Mouse (Mus musculus) neural tube, embryonic 12.5 days (tissue): Measurements from ENCODE around the gene Prkn. TPM values are rescaled to one million over a fixed set of nuclear protein-coding genes. Genes with fewer than 3 reads are reported as not detected.

Source experiments
- ATAC-seq: fragments of 200-750 bp; cut with Nextera tagmentation; 2 replicates; pipeline ENCODE4 v1.8.0; 2017; ENCODE audit warnings: low read depth, mild to moderate bottlenecking, moderate TSS enrichment, moderate library complexity; ENCODE audit not compliant: low FRiP score
- H3K27ac ChIP-seq: fragments of 300-500 bp; sonication (generic); 2 replicates; pipeline ENCODE4 v1.5.1; 2016
- H3K27me3 ChIP-seq: fragments of 300-500 bp; sonication (generic); replicated peaks from 2 replicates; pipeline ENCODE4 v1.6.1; 2016; ENCODE audit warnings: mild to moderate bottlenecking
- H3K36me3 ChIP-seq: fragments of 300-500 bp; sonication (generic); 2 replicates; pipeline ENCODE4 v1.6.1; 2016; ENCODE audit warnings: mild to moderate bottlenecking
- H3K4me1 ChIP-seq: fragments of 300-500 bp; sonication (generic); 2 replicates; pipeline ENCODE4 v1.6.1; 2016
- H3K4me2 ChIP-seq: fragments of 300-500 bp; sonication (generic); replicated peaks from 2 replicates; pipeline ENCODE4 v1.6.1; 2016; ENCODE audit warnings: mild to moderate bottlenecking
- H3K4me3 ChIP-seq: fragments of 300-500 bp; sonication (generic); 2 replicates; pipeline ENCODE4 v1.5.1; 2016
- H3K9ac ChIP-seq: fragments of 300-500 bp; sonication (generic); 2 replicates; pipeline ENCODE4 v1.6.1; 2016; ENCODE audit warnings: mild to moderate bottlenecking
- H3K9me3 ChIP-seq: fragments of 300-500 bp; sonication (generic); 2 replicates; pipeline ENCODE4 v1.6.1; 2016; ENCODE audit warnings: mild to moderate bottlenecking
- WGBS: fragments of 180-500 bp; shearing (Covaris S2); methylation state at CpG from one replicate; pipeline ENCODE4 v1.1.7; 2016; 5-methylcytosine and 5-hydroxymethylcytosine counted together
- polyA plus RNA-seq: library from polyadenylated mRNA; unstranded; fragments of >200 nt; fragmentation: Nextera tagmentation; extraction: Ambion mirVana; gene quantifications from 2 replicates; pipeline ENCODE4 v1.2.1, GENCODE M21; 2016

The Prkn gene
- polyA plus RNA-seq, 1 experiment from 2014 or later, result 2.0 TPM

DNA sequence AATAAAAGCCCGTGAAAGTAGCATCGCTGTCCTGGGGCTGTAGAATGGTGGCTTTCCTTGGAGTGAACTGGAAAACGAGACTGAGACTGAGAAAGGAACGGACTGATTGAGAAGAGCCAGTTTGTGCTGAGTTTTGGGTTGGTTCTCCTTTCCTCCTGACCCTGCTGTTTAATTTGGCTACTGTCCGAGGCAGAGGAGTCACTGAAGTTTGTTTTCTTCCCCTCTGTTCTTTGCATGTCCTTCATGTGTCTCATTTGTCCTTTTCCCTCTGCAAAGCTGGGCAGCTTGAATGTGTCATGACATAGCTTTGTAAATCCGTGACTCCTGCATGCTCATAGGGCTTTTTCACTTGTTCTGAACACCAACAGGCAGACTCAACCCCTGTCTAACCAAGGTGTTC lies 249.2 kb downstream of the Prkn start:
- no peak for ATAC-seq
- H3K4me2 ChIP-seq, result no peak overlapping the region
- H3K4me3 ChIP-seq, result no peak overlapping the region
- WGBS, result 84% methylated on average over 6 of the region's 6 CpGs
- peaks cover 4% of the 10 kb centered on the region; the same call in 1 of the 2 replicates for H3K4me1 ChIP-seq
- no peak overlapping the region for H3K9ac ChIP-seq
- H3K27ac ChIP-seq, result no peak overlapping the region
- H3K27me3 ChIP-seq, result no peaks in the 10 kb centered on the region
- no peaks in the 10 kb centered on the region for H3K9me3 ChIP-seq
- H3K36me3 ChIP-seq, result no peaks in the 10 kb centered on the region

DNA sequence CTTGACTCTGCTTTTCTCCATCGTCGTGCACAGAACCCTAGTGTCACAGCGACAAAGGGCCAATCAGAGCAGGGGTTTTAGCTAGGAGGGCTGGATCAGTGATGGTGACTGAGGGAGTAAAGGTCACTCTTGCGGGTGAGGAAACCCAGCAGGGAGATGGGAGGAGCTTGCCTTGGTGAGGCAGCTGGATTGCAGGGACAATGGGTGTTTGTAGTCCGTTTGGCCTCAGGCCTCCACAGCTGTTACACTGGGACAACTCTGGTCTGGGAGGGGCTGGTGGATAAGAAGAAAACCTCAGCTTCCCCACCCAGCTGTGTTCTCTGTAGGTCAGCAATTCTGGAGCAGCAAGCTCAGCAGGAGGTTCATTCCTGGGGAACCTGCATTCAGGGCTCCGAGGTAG lies 252.7 kb downstream of the Prkn start:
- ATAC-seq, result no peak
- Histone ChIP-seq H3K4me2 (no peak overlapping the region), H3K36me3 (no peaks in the 10 kb centered on the region), H3K9me3 (peaks cover 3% of the 10 kb centered on the region; the same call in 1 of the 2 replicates), H3K27ac (no peak overlapping the region), H3K9ac (no peak overlapping the region), H3K27me3 (no peaks in the 10 kb centered on the region), H3K4me3 (no peak overlapping the region), H3K4me1 (peaks cover 2% of the 10 kb centered on the region; the same call in 1 of the 2 replicates)
- WGBS, result 19% methylated on average over 6 of the region's 6 CpGs

DNA sequence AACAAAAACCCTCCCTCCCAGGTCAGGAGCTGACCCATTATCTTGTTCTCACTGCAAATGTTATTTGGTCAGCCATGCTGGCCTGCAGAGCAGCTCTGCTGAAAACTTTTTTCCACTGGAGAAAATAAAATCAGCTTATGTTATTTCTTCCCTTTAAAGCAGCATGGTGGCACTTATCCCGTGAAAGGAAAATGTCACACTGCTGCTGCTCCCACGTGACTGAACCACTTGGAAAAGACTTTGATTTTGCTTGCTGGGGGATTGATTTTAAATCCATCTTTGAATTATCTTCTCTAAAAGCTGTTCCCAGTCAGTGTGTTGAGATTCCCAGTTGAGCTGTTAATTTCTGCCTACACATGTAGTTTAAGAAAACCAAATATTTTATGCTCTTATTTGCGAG lies 253.1 kb downstream of the Prkn start:
- Histone ChIP-seq H3K4me2 (no peak overlapping the region), H3K9ac (no peak overlapping the region), H3K9me3 (peaks cover 3% of the 10 kb centered on the region; the same call in 1 of the 2 replicates), H3K27me3 (no peaks in the 10 kb centered on the region), H3K4me1 (no peaks in the 10 kb centered on the region; the same call in 1 of the 2 replicates), H3K4me3 (no peak overlapping the region), H3K36me3 (no peaks in the 10 kb centered on the region), H3K27ac (no peak overlapping the region)
- no peak for ATAC-seq
- WGBS, result 47% methylated on average over 3 of the region's 3 CpGs

DNA sequence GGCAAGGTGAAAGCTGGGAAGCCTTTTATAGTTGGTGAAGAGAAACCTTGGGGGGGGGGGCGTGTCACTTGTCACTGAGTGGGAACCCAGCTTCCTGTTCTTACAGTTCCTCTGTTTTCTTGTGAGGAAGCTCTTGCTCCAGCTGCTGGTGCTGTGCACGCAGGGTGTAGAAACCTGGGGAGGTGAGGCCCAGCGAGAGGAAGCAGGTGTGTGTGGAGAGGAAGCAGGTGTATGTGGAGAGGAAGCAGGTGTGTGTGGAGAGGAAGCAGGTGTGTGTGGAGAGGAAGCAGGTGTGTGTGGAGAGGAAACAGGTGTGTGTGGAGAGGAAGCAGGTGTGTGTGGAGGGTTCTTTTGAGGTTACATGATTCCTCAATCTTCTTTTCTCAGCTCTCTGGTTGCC lies 266.8 kb downstream of the Prkn start:
- Histone ChIP-seq H3K9me3 (no peaks in the 10 kb centered on the region), H3K27me3 (no peaks in the 10 kb centered on the region), H3K4me1 (no peaks in the 10 kb centered on the region), H3K4me3 (no peak overlapping the region), H3K36me3 (no peaks in the 10 kb centered on the region), H3K9ac (no peak overlapping the region), H3K4me2 (no peak overlapping the region), H3K27ac (no peak overlapping the region)
- no peak for ATAC-seq
- 90% methylated on average over 3 of the region's 3 CpGs for WGBS

DNA sequence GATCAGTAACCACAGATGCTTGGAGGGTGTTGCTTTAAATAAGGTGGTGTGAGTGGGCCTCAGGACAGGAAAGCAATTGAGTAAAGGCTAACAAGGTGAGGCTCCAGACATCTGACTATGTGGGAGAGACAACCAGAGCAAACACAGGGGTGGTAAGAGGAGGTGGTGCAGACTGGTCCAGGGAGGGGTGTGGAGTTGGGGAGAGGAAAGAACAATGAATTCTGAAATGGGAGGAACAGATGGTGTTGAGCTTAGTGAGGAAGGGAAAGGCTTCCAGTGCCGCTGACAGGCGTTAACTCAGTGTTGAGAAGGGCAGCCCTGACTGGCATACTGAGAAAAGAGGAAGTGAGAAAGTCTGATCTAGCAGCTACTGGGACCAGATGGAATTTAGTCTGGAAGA lies 267.7 kb downstream of the Prkn start:
- no peak overlapping the region for H3K9ac ChIP-seq
- H3K4me1 ChIP-seq, result no peaks in the 10 kb centered on the region
- no peak overlapping the region for H3K27ac ChIP-seq
- H3K27me3 ChIP-seq, result no peaks in the 10 kb centered on the region
- ATAC-seq, result no peak
- 49% methylated on average over 2 of the region's 2 CpGs for WGBS
- no peak overlapping the region for H3K4me3 ChIP-seq
- no peaks in the 10 kb centered on the region for H3K36me3 ChIP-seq
- H3K9me3 ChIP-seq, result no peaks in the 10 kb centered on the region
- H3K4me2 ChIP-seq, result no peak overlapping the region

DNA sequence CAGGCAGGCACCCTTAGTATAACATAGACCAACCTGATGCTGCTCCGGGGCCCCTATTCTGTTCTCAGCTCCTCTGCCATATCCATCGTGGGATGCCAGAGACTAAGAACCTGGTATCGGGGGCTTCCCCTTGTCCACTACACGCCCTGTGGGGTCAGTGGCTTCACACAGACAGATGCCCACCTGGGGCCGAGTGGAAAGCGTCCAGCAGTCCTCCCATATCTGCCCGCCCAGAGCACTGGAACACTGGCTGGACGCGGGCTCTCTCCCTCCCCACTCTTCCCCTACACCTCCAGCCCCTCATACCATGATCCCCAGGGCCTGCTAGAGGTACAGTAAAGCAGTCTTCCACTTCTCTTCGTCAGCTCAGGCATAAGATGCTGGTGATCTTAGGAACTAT lies 277.3 kb downstream of the Prkn start:
- 85% methylated on average over 10 of the region's 10 CpGs for WGBS

DNA sequence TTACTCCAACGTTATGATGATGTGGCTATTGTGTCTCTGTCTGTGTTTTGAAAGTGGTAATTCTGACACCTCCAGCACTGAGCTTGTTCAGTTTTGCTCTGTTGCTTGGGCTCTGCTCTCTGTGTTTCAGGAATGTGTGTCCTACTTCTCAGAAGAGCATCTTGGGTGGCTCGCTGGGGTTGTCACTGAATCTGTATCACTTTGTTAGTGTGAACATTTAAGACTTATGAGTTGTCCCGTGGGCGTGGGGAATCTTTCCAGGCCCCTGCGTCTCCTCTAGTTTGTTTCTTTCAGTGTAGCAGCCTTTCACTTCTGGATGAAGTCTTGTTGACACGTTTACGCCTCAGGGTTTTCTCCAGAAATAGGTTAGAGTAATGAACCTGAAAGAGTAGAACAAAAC lies 283.9 kb downstream of the Prkn start:
- Histone ChIP-seq H3K9me3 (no peaks in the 10 kb centered on the region), H3K27me3 (no peaks in the 10 kb centered on the region), H3K4me2 (no peak overlapping the region), H3K27ac (no peak overlapping the region), H3K4me1 (no peaks in the 10 kb centered on the region), H3K9ac (no peak overlapping the region), H3K36me3 (no peaks in the 10 kb centered on the region), H3K4me3 (no peak overlapping the region)
- WGBS, result 73% methylated on average over 7 of the region's 7 CpGs
- ATAC-seq, result no peak

More for the DNA sequence above, 277.3 kb downstream of the Prkn start:
- no peak for ATAC-seq
- Histone ChIP-seq H3K9ac (no peak overlapping the region), H3K4me2 (no peak overlapping the region), H3K27me3 (no peaks in the 10 kb centered on the region), H3K4me1 (no peaks in the 10 kb centered on the region), H3K27ac (no peak overlapping the region), H3K4me3 (no peak overlapping the region), H3K9me3 (no peaks in the 10 kb centered on the region), H3K36me3 (no peaks in the 10 kb centered on the region)

DNA sequence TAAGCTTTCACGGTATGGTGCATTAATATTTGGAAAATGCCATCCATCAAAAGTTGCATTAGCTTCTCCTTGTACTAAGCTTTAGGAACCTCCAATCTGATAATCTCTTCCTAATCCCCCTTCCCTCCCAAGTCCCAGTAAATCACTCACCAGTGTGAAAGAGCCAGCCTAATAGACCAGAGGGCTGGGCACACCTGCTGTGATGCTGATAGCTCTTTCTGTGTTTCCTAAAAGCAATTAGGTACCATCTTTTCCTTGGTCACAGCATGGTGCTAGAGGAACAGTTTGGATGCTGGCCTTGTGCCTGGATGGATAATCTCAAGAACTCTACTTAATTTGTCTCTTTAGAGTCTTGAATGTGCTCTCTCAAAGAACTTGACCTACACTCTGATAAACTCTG lies 287.0 kb downstream of the Prkn start:
- no peak overlapping the region for H3K4me2 ChIP-seq
- no peaks in the 10 kb centered on the region for H3K27me3 ChIP-seq
- H3K36me3 ChIP-seq, result no peaks in the 10 kb centered on the region
- H3K4me3 ChIP-seq, result no peak overlapping the region
- H3K9me3 ChIP-seq, result no peaks in the 10 kb centered on the region
- WGBS, result 60% methylated on average over 1 of the region's 1 CpGs
- H3K4me1 ChIP-seq, result no peaks in the 10 kb centered on the region
- H3K9ac ChIP-seq, result no peak overlapping the region
- ATAC-seq, result no peak
- H3K27ac ChIP-seq, result no peak overlapping the region

DNA sequence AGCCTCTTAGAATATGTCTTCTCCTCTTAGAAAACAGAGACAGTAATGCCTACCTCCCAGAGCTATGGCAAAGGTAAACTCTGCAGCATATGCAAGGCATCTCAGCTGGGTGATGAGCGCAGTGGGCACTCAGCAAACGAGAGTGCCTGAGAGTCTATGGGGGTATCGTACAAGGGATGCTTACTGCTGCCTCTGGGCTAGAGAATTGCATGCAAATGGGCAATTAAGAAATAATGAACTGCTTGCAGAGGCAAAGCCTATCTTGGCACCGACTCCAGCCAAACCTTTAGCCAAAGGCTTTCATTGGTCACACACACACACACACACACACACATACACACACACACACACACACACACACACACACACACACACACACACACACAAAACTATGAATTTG lies 290.7 kb downstream of the Prkn start:
- H3K4me3 ChIP-seq, result no peak overlapping the region
- WGBS, result 47% methylated on average over 4 of the region's 4 CpGs
- no peak overlapping the region for H3K4me2 ChIP-seq
- H3K9me3 ChIP-seq, result no peaks in the 10 kb centered on the region
- no peak overlapping the region for H3K27ac ChIP-seq
- H3K27me3 ChIP-seq, result no peaks in the 10 kb centered on the region
- no peak for ATAC-seq
- H3K9ac ChIP-seq, result no peak overlapping the region
- no peaks in the 10 kb centered on the region for H3K4me1 ChIP-seq
- H3K36me3 ChIP-seq, result no peaks in the 10 kb centered on the region

DNA sequence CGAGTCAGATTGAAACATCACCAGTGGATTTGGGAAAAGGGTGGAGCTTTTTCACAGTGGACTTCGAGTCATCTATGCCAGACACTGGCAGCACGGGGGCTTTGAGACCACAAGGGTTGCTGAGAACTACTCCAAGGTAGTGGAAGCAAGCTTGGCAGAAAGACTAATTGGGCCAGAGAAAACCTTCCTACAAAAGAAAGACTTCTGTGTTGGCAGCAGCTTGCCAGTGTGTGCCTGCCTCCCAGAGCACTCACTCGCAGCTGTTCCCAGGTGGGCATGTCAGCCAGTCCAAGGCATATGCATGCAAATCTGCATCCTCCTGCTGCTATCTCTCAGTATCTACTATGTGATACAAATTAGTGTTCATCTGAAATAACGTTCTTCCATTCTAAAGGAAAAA lies 302.1 kb downstream of the Prkn start:
- no peaks in the 10 kb centered on the region for H3K36me3 ChIP-seq
- H3K4me3 ChIP-seq, result no peak overlapping the region
- no peak for ATAC-seq
- no peak overlapping the region for H3K9ac ChIP-seq
- H3K27ac ChIP-seq, result no peak overlapping the region
- H3K4me2 ChIP-seq, result no peak overlapping the region
- WGBS, result 83% methylated on average over 5 of the region's 5 CpGs
- no peaks in the 10 kb centered on the region for H3K4me1 ChIP-seq
- no peaks in the 10 kb centered on the region for H3K27me3 ChIP-seq
- H3K9me3 ChIP-seq, result no peaks in the 10 kb centered on the region

DNA sequence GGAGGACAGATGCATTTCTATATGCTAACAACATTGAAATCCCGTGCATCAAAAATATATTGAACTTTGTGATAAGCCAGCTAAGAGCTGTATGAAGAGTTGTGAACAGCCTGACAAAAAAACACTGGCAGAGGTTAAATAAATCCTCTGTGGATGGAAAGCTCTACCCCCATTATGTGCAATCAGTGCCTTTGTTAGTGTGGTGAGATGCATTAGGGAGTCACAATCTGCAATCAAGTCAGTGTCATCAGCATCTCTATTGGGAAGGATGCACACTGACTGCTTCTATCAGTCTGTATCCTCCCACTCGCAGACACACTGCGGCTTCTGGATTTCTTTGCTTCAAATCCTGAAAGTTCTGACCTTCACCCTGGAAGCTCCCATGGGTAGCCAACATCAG lies 315.9 kb downstream of the Prkn start:
- no peaks in the 10 kb centered on the region for H3K27me3 ChIP-seq
- no peak for ATAC-seq

DNA sequence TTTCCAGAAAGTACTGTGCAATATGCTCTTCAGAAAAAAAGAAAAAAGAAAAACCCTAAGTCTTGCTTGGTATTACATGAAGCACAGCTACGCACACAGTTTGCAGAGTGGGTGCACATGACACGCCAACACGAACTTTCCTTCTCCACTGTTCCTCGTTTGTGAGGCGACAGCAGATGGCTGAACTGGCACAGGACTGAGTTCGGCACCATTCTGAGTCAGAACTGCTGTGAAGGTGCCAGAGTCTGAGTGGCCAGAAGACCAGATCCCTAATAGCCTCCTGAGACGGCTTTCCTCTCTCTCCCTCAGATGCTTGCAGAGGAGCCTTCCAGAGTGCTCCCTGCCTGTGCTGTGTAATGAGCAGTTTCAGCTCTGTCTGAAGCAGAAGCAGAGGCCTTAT lies 317.4 kb downstream of the Prkn start:
- no peak overlapping the region for H3K27ac ChIP-seq
- no peak overlapping the region for H3K4me2 ChIP-seq
- no peaks in the 10 kb centered on the region for H3K4me1 ChIP-seq
- ATAC-seq, result no peak
- no peaks in the 10 kb centered on the region for H3K36me3 ChIP-seq
- WGBS, result 86% methylated on average over 7 of the region's 7 CpGs
- H3K9ac ChIP-seq, result no peak overlapping the region
- H3K9me3 ChIP-seq, result no peaks in the 10 kb centered on the region
- no peak overlapping the region for H3K4me3 ChIP-seq
- no peaks in the 10 kb centered on the region for H3K27me3 ChIP-seq

More for the DNA sequence above, 315.9 kb downstream of the Prkn start:
- no peaks in the 10 kb centered on the region for H3K36me3 ChIP-seq
- WGBS, result 87% methylated on average over 3 of the region's 3 CpGs
- H3K9ac ChIP-seq, result no peak overlapping the region
- no peaks in the 10 kb centered on the region for H3K4me1 ChIP-seq
- H3K4me3 ChIP-seq, result no peak overlapping the region
- no peaks in the 10 kb centered on the region for H3K9me3 ChIP-seq
- no peak overlapping the region for H3K4me2 ChIP-seq
- H3K27ac ChIP-seq, result no peak overlapping the region

DNA sequence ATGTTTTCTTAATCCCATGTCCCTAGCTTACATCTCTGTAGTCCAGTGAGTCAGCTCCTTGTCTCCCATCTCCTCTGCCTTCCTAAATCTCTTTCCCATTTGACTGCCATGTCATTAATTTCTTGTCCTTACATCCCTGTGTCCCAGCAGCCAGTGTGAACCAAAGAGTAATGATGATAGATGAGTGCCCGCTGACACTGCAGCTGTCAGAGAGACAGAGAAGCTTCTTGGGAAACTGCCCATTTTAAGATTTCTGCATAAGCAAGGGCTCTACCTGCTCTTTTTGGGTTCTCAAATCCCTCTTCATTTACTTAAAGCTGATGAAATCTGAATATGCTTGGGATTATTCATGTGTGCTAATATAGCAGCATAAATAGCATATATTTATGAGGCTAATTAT lies 321.3 kb downstream of the Prkn start:
- Histone ChIP-seq H3K9me3 (no peaks in the 10 kb centered on the region), H3K27me3 (no peaks in the 10 kb centered on the region), H3K9ac (no peak overlapping the region), H3K27ac (no peak overlapping the region), H3K4me3 (no peak overlapping the region), H3K4me1 (no peaks in the 10 kb centered on the region), H3K4me2 (no peak overlapping the region), H3K36me3 (no peaks in the 10 kb centered on the region)
- ATAC-seq, result no peak
- WGBS, result 73% methylated on average over 1 of the region's 1 CpGs
